Mouse (Mus musculus) CH12.LX (cell line): Measurements from ENCODE around the gene Spi1.

Experiments
- CTCF ChIP-seq, 2 experiments: IDR thresholded peaks in 1 of 2; conservative IDR thresholded peaks in 1 of 2; 2 replicates each; pipeline ENCODE4 v1.5.1; 2011 to 2012; ENCODE audit warnings: low read depth in 2 of 2, low read length in 2 of 2, improper control_type of control experiment in 1 of 2, inconsistent platforms in 1 of 2, mild to moderate bottlenecking in 1 of 2, moderate library complexity in 1 of 2
- E2F4 ChIP-seq: IDR thresholded peaks from 2 replicates; pipeline ENCODE4 v1.6.1; 2011; ENCODE audit warnings: low read depth, low read length, improper control_type of control experiment; ENCODE audit not compliant: insufficient replicate concordance
- EP300 ChIP-seq: IDR thresholded peaks from 2 replicates; pipeline ENCODE4 v1.6.1; 2011; ENCODE audit warnings: low read length, improper control_type of control experiment
- HCFC1 ChIP-seq: IDR thresholded peaks from 2 replicates; pipeline ENCODE4 v1.6.1; 2012; ENCODE audit warnings: low read depth, mild to moderate bottlenecking, inconsistent platforms, low read length, improper control_type of control experiment
- JUND ChIP-seq: conservative IDR thresholded peaks from 2 replicates; pipeline ENCODE4 v1.6.1; 2011; ENCODE audit warnings: low read depth, low read length, improper control_type of control experiment
- MAFK ChIP-seq: IDR thresholded peaks from 2 replicates; pipeline ENCODE4 v1.6.1; 2011; ENCODE audit warnings: low read length, improper control_type of control experiment; ENCODE audit not compliant: insufficient replicate concordance
- MXI1 ChIP-seq: IDR thresholded peaks from 2 replicates; pipeline ENCODE4 v1.6.1; 2011; ENCODE audit warnings: mild to moderate bottlenecking, low read depth, low read length, improper control_type of control experiment
- MYC ChIP-seq: IDR thresholded peaks from 2 replicates; pipeline ENCODE4 v1.6.1; 2011; ENCODE audit warnings: low read depth, mild to moderate bottlenecking, improper control_type of control experiment, low read length
- NRF1 ChIP-seq: IDR thresholded peaks from 2 replicates; pipeline ENCODE4 v1.6.1; 2014; ENCODE audit warnings: low read depth, mild to moderate bottlenecking, inconsistent platforms, low read length, improper control_type of control experiment, moderate library complexity
- POLR2A ChIP-seq: IDR thresholded peaks from 2 replicates; pipeline ENCODE4 v1.6.1; 2011; ENCODE audit warnings: low read depth, mild to moderate bottlenecking, improper control_type of control experiment, low read length
- RAD21 ChIP-seq: IDR thresholded peaks from 2 replicates; pipeline ENCODE4 v1.6.1; 2011; ENCODE audit warnings: low read depth, mild to moderate bottlenecking, low read length, improper control_type of control experiment, moderate library complexity
- ZMIZ1 ChIP-seq: IDR thresholded peaks from 2 replicates; pipeline ENCODE4 v1.6.1; 2012; ENCODE audit warnings: low read depth, mild to moderate bottlenecking, inconsistent platforms, low read length, improper control_type of control experiment

- TF ChIP-seq POLR2A (no peak), E2F4 (no peak), JUND (no peak), CTCF (conservative IDR thresholded peaks at IDR 0.05 in 1 of 2, IDR thresholded peaks at IDR 0.05 in 1 of 2; ENCODE audit: low read depth in 2 of 2, low read length in 2 of 2) (no peak), MYC (no peak), MAFK (no peak), ZMIZ1 (no peak), RAD21 (no peak), EP300 (no peak), HCFC1 (no peak), MXI1 (no peak), NRF1 (no peak)
Observed at GRCm38 (mm10) chr2:91125101-91125500, 42.9 kb downstream of the Spi1 start.
